Mouse (Mus musculus): ENCODE results near the gene Fgfr2. TPM values are rescaled to one million over a fixed set of nuclear protein-coding genes. Genes with fewer than 3 reads are reported as not detected.

Fgfr2 gene
- polyA plus RNA-seq, 1 experiment from 2014 or later, result 11.4 TPM

DNA sequence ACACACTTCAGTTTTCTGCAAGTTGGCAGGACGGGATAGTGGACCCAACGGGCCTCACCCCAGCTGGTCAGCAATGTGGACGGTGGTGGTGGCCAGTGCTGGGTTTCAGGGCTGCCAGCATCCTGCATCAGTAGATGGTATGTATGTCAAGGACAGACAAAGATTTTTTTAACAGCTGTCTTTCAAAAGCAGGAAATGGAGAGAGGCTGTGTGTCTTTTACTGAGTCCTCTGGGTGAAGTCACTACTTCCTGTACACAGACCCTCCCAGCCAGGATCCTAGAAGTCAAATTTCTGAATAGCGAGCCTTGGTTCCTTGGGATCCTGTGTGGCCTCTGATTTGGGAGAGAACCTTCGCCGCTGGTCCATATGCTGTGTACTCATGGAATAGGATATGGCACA lies 2832.0 kb downstream of the Fgfr2 start:
- 46% methylated on average over 6 of the region's 6 CpGs for WGBS (ENCODE audit: insufficient replicate concordance)
- H3K9me3 ChIP-seq (replicated peaks; ENCODE audit: control insufficient read depth, low read length), result no peaks in the 10 kb centered on the region
- no peak overlapping the region for H3K9ac ChIP-seq (ENCODE audit: low read depth, low read length)

DNA sequence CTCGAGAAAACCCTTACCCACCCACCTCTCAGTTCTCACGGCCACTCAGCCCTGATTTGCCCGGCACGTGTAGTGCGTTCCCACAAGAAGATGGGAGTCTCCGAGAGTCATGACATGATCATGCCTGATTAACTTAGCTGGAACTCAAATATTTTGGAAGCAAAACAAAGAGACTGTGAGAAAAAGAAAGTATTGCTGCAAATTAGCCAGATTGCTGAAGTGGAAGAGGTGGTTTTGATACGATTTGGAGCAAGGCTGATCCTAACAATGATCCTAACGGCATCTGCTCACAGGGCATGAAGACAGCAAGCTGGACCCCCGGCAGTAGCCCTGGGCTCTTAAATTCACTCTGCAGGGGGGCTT lies 2833.7 kb downstream of the Fgfr2 start:
- Histone ChIP-seq H3K27me3 (ENCODE audit: control insufficient read depth, insufficient read depth, low read depth, low read length) (no peaks in the 10 kb centered on the region), H3K4me3 (ENCODE audit: low read depth, low read length) (no peak overlapping the region), H3K9ac (ENCODE audit: low read depth, low read length) (no peak overlapping the region), H3K27ac (ENCODE audit: low read length) (no peak overlapping the region), H3K4me2 (ENCODE audit: low read depth, low read length) (no peak overlapping the region), H3K4me1 (ENCODE audit: control insufficient read depth, low read depth, low read length) (no peaks in the 10 kb centered on the region), H3K9me3 (replicated peaks; ENCODE audit: control insufficient read depth, low read length) (no peaks in the 10 kb centered on the region), H3K36me3 (ENCODE audit: control insufficient read depth, insufficient read depth) (no peaks in the 10 kb centered on the region)
- no peak for ATAC-seq (ENCODE audit: low read depth)
- WGBS (ENCODE audit: insufficient replicate concordance), result 62% methylated on average over 9 of the region's 9 CpGs

More for the DNA sequence above, 2832.0 kb downstream of the Fgfr2 start:
- Histone ChIP-seq H3K4me3 (ENCODE audit: low read depth, low read length) (no peak overlapping the region), H3K36me3 (ENCODE audit: control insufficient read depth, insufficient read depth) (no peaks in the 10 kb centered on the region), H3K27me3 (ENCODE audit: control insufficient read depth, insufficient read depth, low read depth, low read length) (no peaks in the 10 kb centered on the region), H3K4me2 (ENCODE audit: low read depth, low read length) (no peak overlapping the region), H3K4me1 (ENCODE audit: control insufficient read depth, low read depth, low read length) (no peaks in the 10 kb centered on the region), H3K27ac (ENCODE audit: low read length) (no peak overlapping the region)
- no peak for ATAC-seq (ENCODE audit: low read depth)

DNA sequence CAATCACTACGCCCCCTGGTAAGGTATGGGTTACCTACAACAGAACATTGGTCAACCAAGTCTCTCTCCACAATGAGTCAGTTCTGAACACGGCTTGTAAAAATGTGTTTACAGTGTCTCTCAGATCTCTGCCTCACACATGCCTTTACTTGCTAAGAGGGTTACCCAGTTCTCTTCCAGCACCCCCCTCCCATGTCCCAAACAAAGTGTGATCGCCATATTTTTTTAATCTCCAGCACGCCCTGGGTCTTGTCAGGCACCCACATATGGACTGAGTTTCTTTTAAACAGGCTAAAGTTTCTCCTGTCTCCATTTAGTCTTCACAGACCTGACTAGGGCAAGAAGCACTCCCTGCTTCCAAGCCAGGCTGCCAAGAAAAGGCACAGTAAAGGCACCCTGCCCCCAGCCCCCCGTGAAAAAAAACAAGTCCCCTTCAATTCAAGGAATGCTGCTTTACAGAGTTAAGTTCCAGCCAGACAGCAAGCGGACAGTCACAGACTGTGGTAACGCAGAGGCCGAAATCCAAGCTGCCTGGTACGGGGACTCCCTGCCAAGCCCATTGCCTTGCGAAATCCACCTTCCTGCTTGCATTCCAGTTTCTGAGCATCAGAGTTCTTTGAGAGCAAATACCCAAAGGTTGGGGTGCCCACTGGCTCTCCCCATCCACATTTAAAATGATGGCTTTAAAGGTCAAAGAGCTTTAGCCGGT lies 2834.3 kb downstream of the Fgfr2 start:
- Histone ChIP-seq H3K9ac (ENCODE audit: low read depth, low read length) (no peak overlapping the region), H3K4me1 (ENCODE audit: control insufficient read depth, low read depth, low read length) (no peaks in the 10 kb centered on the region), H3K9me3 (replicated peaks; ENCODE audit: control insufficient read depth, low read length) (no peaks in the 10 kb centered on the region), H3K27me3 (ENCODE audit: control insufficient read depth, insufficient read depth, low read depth, low read length) (no peaks in the 10 kb centered on the region), H3K4me2 (ENCODE audit: low read depth, low read length) (no peak overlapping the region), H3K27ac (ENCODE audit: low read length) (no peak overlapping the region), H3K4me3 (ENCODE audit: low read depth, low read length) (no peak overlapping the region), H3K36me3 (ENCODE audit: control insufficient read depth, insufficient read depth) (no peaks in the 10 kb centered on the region)
- 54% methylated on average over 11 of the region's 11 CpGs for WGBS (ENCODE audit: insufficient replicate concordance)
- ATAC-seq (ENCODE audit: low read depth), result peak; percentile 47; the same call in 1 of the 2 replicates

DNA sequence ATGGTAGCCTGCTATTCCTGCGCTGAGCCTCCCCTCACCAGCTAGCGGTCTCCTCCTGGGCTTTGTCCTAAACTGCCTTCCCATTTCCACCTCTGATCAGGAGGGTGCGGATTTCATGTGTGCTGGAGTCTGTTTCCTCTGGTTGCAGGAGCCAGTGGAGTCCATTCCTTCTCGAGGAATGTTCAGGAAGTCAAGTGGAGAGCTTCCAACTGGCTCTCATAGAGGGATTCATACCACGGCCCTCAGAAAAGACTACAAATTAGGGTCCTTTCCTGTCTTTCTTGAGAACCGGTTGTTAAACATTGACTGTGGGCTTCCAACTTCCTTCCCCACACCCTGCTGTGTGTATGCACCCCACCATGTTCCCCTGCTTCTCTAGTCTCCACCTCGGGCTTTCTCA lies 2834.9 kb downstream of the Fgfr2 start:
- Histone ChIP-seq H3K36me3 (ENCODE audit: control insufficient read depth, insufficient read depth) (no peaks in the 10 kb centered on the region), H3K9me3 (replicated peaks; ENCODE audit: control insufficient read depth, low read length) (no peaks in the 10 kb centered on the region), H3K27ac (ENCODE audit: low read length) (no peak overlapping the region), H3K4me1 (ENCODE audit: control insufficient read depth, low read depth, low read length) (no peaks in the 10 kb centered on the region), H3K4me3 (ENCODE audit: low read depth, low read length) (no peak overlapping the region), H3K9ac (ENCODE audit: low read depth, low read length) (no peak overlapping the region), H3K27me3 (ENCODE audit: control insufficient read depth, insufficient read depth, low read depth, low read length) (no peaks in the 10 kb centered on the region), H3K4me2 (ENCODE audit: low read depth, low read length) (no peak overlapping the region)
- no peak for ATAC-seq (ENCODE audit: low read depth)
- WGBS (ENCODE audit: insufficient replicate concordance), result 34% methylated on average over 7 of the region's 7 CpGs

DNA sequence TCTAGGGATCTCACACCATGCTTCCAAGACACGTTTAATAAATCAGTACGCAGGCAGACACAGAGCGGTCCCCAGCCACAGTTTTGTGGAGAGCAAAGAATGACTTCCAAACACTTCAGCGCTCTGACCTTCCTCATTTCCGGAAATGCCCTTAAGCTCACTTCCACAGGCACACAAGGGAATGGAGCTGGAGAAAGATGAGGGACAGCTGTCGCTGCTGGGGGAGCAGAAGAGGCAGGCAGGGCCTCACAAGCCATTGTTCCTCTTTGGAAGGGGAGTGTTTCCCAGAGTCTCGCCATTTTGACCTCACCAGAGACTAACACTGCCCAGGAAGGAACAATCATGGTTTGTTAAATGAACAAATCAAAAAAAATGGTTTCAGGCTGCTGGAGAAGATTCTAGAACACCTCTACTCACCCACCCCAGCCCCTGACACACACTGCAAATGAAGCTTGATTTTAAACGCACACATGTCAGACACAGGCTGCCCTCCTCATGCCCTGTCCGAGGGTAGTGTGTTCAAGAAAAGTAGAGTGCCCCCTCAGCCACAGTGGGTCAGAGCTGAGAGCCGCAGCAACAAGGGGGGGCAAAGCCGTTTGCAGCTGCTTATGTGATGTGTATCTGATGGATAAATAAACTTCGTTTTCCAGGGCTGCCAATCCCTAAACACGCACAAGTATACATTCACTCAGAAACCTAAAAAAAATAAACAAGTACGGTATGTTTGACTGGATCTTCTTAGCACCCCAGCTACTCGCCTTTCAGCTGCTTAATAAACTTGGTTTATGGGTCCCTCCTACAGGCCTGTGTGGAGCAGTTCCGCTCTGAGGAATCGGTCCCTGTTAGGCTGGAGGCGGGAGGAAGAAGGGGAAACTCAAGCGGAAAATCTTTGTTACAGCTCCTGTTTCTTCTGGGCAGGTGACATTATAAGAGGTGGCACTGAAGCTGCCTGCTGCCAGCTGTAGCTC lies 2844.1 kb downstream of the Fgfr2 start:
- Histone ChIP-seq H3K9ac (ENCODE audit: low read depth, low read length) (no peak overlapping the region), H3K4me1 (ENCODE audit: control insufficient read depth, low read depth, low read length) (no peaks in the 10 kb centered on the region), H3K36me3 (ENCODE audit: control insufficient read depth, insufficient read depth) (no peaks in the 10 kb centered on the region), H3K27me3 (ENCODE audit: control insufficient read depth, insufficient read depth, low read depth, low read length) (no peaks in the 10 kb centered on the region), H3K4me3 (ENCODE audit: low read depth, low read length) (no peak overlapping the region), H3K4me2 (ENCODE audit: low read depth, low read length) (no peak overlapping the region), H3K27ac (ENCODE audit: low read length) (no peak overlapping the region), H3K9me3 (replicated peaks; ENCODE audit: control insufficient read depth, low read length) (no peaks in the 10 kb centered on the region)
- ATAC-seq (ENCODE audit: low read depth), result no peak
- 54% methylated on average over 19 of the region's 19 CpGs for WGBS (ENCODE audit: insufficient replicate concordance)

DNA sequence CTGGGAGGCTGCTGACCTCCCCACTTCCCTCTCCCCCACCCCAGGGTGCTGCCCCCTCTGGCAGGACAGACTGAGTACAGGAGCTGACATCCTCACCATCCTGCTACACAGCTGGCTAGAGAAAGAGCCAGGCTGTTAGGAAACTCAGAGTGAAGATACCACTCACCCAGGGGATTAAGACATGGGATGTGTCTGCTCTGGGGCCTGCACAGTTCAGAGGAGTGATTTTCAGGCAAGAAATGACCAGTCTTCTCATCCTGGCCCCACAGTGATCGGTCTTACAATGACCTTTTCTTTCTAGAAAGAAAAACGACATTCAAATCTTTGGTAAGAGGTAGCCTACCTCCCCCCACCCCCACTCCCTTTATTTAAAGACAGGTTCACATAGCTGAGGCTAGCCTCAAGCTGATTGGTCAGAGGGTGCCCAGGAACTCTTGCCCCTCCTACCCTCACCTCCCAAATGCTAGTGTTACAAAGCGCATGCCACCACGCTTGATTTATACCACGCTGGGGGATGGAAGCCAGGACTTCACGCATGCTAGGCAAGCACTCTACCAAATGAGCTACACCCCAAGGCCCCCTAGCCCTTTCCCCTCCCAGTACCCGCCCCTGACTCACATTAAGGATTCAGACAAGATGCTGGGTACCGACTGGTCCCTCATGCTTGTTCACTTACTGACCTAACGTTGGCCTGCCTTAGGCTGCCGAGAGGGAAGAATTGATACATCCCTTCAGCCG lies 2845.0 kb downstream of the Fgfr2 start:
- Histone ChIP-seq H3K9ac (ENCODE audit: low read depth, low read length) (no peak overlapping the region), H3K4me3 (ENCODE audit: low read depth, low read length) (no peak overlapping the region), H3K27ac (ENCODE audit: low read length) (no peak overlapping the region), H3K27me3 (ENCODE audit: control insufficient read depth, insufficient read depth, low read depth, low read length) (no peaks in the 10 kb centered on the region), H3K4me1 (ENCODE audit: control insufficient read depth, low read depth, low read length) (no peaks in the 10 kb centered on the region), H3K36me3 (ENCODE audit: control insufficient read depth, insufficient read depth) (no peaks in the 10 kb centered on the region), H3K9me3 (replicated peaks; ENCODE audit: control insufficient read depth, low read length) (no peaks in the 10 kb centered on the region), H3K4me2 (ENCODE audit: low read depth, low read length) (no peak overlapping the region)
- 68% methylated on average over 11 of the region's 11 CpGs for WGBS (ENCODE audit: insufficient replicate concordance)
- ATAC-seq (ENCODE audit: low read depth), result no peak

DNA sequence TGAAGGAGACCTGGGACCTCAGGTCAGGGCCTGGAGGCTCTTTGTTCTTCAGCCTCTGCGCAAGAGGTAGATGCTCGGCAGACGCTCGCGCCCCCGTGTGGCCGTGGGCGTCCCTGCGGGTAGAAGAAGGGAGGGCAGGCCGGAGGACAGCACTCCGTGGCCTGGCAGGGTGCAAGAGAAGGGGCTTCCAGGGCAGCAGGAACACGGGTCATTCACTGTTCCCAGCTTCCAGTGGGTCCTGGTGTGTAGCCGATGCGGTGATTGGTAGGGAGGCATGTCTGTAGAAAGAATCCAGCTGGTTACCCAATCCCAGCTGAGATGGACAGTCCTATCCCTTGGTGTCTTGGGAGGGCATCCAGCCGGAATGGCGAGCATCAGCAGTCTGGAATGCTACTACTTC lies 2849.9 kb downstream of the Fgfr2 start:
- H3K4me3 ChIP-seq (ENCODE audit: low read depth, low read length), result no peak overlapping the region
- no peak overlapping the region for H3K9ac ChIP-seq (ENCODE audit: low read depth, low read length)
- H3K27ac ChIP-seq (ENCODE audit: low read length), result no peak overlapping the region
- no peak overlapping the region for H3K4me2 ChIP-seq (ENCODE audit: low read depth, low read length)
- no peaks in the 10 kb centered on the region for H3K9me3 ChIP-seq (replicated peaks; ENCODE audit: control insufficient read depth, low read length)
- no peaks in the 10 kb centered on the region for H3K4me1 ChIP-seq (ENCODE audit: control insufficient read depth, low read depth, low read length)
- ATAC-seq (ENCODE audit: low read depth), result no peak; the same call in 1 of the 2 replicates
- WGBS (ENCODE audit: insufficient replicate concordance), result 11% methylated on average over 16 of the region's 16 CpGs
- no peaks in the 10 kb centered on the region for H3K36me3 ChIP-seq (ENCODE audit: control insufficient read depth, insufficient read depth)
- no peaks in the 10 kb centered on the region for H3K27me3 ChIP-seq (ENCODE audit: control insufficient read depth, insufficient read depth, low read depth, low read length)

DNA sequence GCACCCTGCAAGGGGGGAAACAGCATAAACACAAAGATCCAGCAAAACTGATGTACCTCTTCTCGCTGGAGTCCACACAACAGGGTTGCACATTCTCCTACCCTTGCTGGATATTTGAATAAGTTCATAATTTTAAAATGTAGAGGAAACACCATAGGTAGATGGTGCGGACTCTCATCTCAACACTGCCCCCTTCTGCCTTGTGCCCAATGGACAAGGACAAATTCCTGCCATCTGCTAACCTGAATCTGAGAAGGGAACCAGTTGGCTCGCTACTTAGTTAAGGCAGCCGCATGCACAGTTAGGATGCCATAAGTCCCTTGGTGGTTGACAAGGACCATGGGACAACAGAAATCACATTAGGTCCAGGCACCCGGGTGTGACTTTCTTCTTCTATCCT lies 2852.3 kb downstream of the Fgfr2 start:
- Histone ChIP-seq H3K4me2 (ENCODE audit: low read depth, low read length) (no peak overlapping the region), H3K27ac (ENCODE audit: low read length) (no peak overlapping the region), H3K9ac (ENCODE audit: low read depth, low read length) (no peak overlapping the region), H3K4me1 (ENCODE audit: control insufficient read depth, low read depth, low read length) (no peaks in the 10 kb centered on the region), H3K27me3 (ENCODE audit: control insufficient read depth, insufficient read depth, low read depth, low read length) (peaks cover 14% of the 10 kb centered on the region), H3K36me3 (ENCODE audit: control insufficient read depth, insufficient read depth) (no peaks in the 10 kb centered on the region), H3K9me3 (replicated peaks; ENCODE audit: control insufficient read depth, low read length) (no peaks in the 10 kb centered on the region), H3K4me3 (ENCODE audit: low read depth, low read length) (no peak overlapping the region)
- WGBS (ENCODE audit: insufficient replicate concordance), result 68% methylated on average over 5 of the region's 5 CpGs
- ATAC-seq (ENCODE audit: low read depth), result no peak
